Mouse (Mus musculus): Measurements from ENCODE around the gene Arhgef39. TPM values are rescaled to one million over a fixed set of nuclear protein-coding genes. Genes with fewer than 3 reads are reported as not detected.
"Not testable (repeated sequence)": the region's sequence is repeated elsewhere in the genome, so short reads cannot be mapped to it uniquely, and the experiment has no call there.

The Arhgef39 gene
- total and polyA plus RNA-seq, 2 experiments from 2014 or later: 3.9 to 4.5 TPM

DNA sequence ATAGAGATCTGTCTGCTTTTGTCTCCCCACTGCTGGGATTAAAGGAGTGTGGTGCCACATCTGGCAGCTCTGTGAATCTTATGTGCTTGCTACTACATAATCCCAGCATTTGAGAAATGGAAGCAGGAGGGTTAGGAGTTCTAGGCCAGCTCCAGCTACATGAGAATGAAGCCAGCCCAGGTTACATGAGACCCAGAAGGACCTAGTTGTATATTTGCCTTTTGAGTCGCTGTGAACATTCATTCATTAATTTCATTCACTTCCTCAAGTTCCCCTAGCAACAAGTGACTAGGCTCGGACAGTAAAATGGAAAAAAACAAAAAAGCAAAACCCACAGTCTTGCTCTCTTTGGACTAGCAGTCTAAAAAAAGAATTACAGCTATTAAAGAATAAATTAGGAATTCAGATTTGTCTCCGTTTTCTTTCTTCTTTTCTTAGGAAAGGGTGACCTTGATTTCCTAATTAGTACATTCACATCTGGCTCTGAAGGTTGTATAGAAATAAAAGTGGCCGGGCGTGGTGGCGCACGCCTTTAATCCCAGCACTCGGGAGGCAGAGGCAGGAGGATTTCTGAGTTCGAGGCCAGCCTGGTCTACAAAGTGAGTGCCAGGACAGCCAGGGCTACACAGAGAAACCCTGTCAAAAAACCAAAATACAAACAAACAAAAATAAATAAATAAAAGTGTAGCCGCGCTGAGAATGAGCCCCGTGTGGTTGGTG, 7.2 kb downstream of the Arhgef39 start:
- DNase-seq (peak; percentile 37), ATAC-seq (no peak)
- peaks cover 7% of the 10 kb centered on the region; the same call in 1 of the 2 replicates for H3K36me3 ChIP-seq (ENCODE audit: insufficient read depth)
- peak overlapping the region; percentile 63 for H3K4me3 ChIP-seq (ENCODE audit: low read depth, low read length)
- TF ChIP-seq CTCF (IDR thresholded peaks at IDR 0.05; ENCODE audit: low read depth): no peak
- 33% methylated on average over 12 of the region's 12 CpGs for WGBS
- no peaks in the 10 kb centered on the region for H3K9me3 ChIP-seq (ENCODE audit: low read length)
- H3K27me3 ChIP-seq (ENCODE audit: insufficient read depth, low read length): no peaks in the 10 kb centered on the region
- H3K4me2 ChIP-seq (ENCODE audit: low read depth): peak overlapping the region; percentile 32
- peak overlapping the region; percentile 88 for H3K27ac ChIP-seq (ENCODE audit: low read depth, low read length)
- no peaks in the 10 kb centered on the region for H3K4me1 ChIP-seq (ENCODE audit: insufficient read depth)
- H3K9ac ChIP-seq: peak overlapping the region; percentile 79; the same call in 1 of the 2 replicates

DNA sequence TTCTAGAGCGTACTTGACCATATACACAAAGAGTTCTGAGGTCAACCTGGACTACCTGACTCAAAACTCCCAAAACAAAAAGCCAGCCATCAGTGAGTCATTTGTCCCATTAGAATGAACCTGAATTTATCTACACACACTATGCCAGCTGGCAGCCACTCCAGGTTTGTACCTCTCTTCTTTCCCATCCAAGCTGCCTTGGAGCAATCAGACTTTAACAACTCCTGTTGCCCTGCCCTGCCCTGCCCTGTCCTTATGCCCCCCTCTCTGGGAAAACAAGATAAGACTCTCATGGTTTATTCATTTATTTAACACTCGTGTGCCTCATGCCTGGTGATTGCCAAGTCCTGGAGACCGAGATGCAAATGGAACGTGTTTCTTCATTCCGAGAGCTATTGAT, 8.7 kb downstream of the Arhgef39 start:
- Histone ChIP-seq H3K36me3 (ENCODE audit: insufficient read depth) (peaks cover under 1% of the 10 kb centered on the region; the same call in 1 of the 2 replicates), H3K4me3 (ENCODE audit: low read depth, low read length) (no peak overlapping the region), H3K27ac (ENCODE audit: low read depth, low read length) (no peak overlapping the region), H3K4me1 (ENCODE audit: insufficient read depth) (no peaks in the 10 kb centered on the region), H3K4me2 (ENCODE audit: low read depth) (no peak overlapping the region), H3K9ac (no peak overlapping the region), H3K9me3 (ENCODE audit: low read length) (no peaks in the 10 kb centered on the region), H3K27me3 (ENCODE audit: insufficient read depth, low read length) (no peaks in the 10 kb centered on the region)
- 84% methylated on average over 5 of the region's 5 CpGs for WGBS
- TF ChIP-seq CTCF (IDR thresholded peaks at IDR 0.05; ENCODE audit: low read depth): no peak
- DNase-seq (no peak), ATAC-seq (no peak)

DNA sequence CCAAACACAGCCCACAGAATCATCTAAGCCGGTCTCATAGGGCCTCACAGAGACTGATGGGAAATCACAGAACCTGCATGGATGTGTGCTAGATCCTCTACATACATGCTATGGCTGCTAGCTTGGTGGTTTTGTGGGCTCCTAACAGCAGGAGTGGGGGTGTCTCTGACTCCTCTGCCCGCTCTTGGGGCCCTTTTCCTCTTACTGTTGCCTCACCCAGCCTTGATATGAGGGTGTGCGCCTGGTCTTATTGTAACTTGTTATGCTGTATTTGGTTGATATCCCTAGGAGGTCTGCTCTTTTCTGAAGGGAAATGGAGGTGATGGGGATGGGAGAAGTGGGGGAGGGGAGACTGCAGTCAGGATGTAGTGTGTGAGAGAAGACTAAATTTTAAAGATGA, 9.9 kb downstream of the Arhgef39 start:
- WGBS: 96% methylated on average over 3 of the region's 3 CpGs
- H3K27ac ChIP-seq (ENCODE audit: low read depth, low read length): no peak overlapping the region
- H3K4me2 ChIP-seq (ENCODE audit: low read depth): no peak overlapping the region
- TF ChIP-seq CTCF (IDR thresholded peaks at IDR 0.05; ENCODE audit: low read depth): no peak
- H3K27me3 ChIP-seq (ENCODE audit: insufficient read depth, low read length): no peaks in the 10 kb centered on the region
- no peak for DNase-seq
- no peak for ATAC-seq
- no peak overlapping the region for H3K9ac ChIP-seq
- H3K4me3 ChIP-seq (ENCODE audit: low read depth, low read length): no peak overlapping the region
- no peaks in the 10 kb centered on the region for H3K36me3 ChIP-seq (ENCODE audit: insufficient read depth)
- no peaks in the 10 kb centered on the region for H3K4me1 ChIP-seq (ENCODE audit: insufficient read depth)
- H3K9me3 ChIP-seq (ENCODE audit: low read length): no peaks in the 10 kb centered on the region

DNA sequence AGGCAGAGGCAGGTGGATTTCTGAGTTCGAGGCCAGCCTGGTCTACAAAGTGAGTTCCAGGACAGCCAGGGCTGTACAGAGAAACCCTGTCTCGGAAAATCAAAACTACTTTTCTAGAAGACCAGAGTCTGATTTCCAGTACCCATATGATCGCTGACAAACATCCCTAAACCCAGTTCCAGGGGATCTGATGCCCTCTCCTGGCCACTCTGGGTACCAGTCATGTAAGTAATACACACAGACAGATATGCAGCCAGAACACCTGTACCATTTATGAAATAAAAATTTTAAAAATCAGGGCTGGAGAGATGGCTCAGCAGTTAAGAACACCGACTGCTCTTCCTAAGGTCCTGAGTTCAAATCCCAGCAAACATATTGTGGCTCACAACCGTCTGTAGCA, 13.8 kb downstream of the Arhgef39 start:
- DNase-seq; H3K9me3 ChIP-seq (ENCODE audit: low read length); H3K27ac ChIP-seq (ENCODE audit: low read depth, low read length); H3K36me3 ChIP-seq (ENCODE audit: insufficient read depth); H3K9ac ChIP-seq; H3K4me1 ChIP-seq (ENCODE audit: insufficient read depth); H3K4me2 ChIP-seq (ENCODE audit: low read depth); ATAC-seq; H3K27me3 ChIP-seq (ENCODE audit: insufficient read depth, low read length); H3K4me3 ChIP-seq (ENCODE audit: low read depth, low read length): not testable (repeated sequence)
- WGBS: 87% methylated on average over 5 of the region's 5 CpGs

DNA sequence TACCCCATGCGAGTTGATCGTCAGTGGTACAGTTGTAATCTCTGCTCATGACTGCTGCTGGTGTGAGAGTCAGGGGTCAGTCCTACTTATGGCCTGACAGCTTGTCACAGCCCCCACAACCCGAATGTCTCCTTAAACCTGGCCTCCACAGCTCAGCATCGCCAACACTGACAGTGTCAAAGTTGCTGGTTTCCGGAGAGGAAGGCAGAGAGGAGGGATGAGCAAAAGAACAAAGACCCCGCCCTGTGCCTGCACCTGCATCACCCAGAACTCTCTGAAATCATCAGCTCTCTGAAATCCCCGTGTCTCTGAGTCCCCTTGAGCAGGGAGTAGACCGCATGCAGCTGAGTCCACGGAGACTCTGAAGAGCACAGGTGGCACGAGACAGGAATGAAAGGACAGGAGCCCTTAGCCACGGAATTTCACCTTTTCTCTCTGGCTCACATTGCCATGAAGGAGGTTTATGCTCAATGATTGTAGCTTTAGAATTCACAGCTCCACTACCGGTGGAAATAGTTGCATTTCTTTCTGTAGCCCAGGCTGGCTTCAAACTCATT, 15.9 kb downstream of the Arhgef39 start, which contains the start of gene Sit1:
TSS of gene Sit1 (minus strand) at position 200 of the 557 bp plus-strand sequence.
- no peaks in the 10 kb centered on the region for H3K36me3 ChIP-seq (ENCODE audit: insufficient read depth)
- no peak within 1 kb of the TSS for H3K4me3 ChIP-seq (ENCODE audit: low read depth, low read length)
- TF ChIP-seq CTCF (IDR thresholded peaks at IDR 0.05; ENCODE audit: low read depth): no peak
- no peak for DNase-seq
- no peak within 1 kb of the TSS for H3K9ac ChIP-seq
- H3K4me2 ChIP-seq (ENCODE audit: low read depth): no peak within 1 kb of the TSS
- no peak for ATAC-seq
- H3K27ac ChIP-seq (ENCODE audit: low read depth, low read length): no peak within 1 kb of the TSS
- no peaks in the 10 kb centered on the region for H3K27me3 ChIP-seq (ENCODE audit: insufficient read depth, low read length)
- WGBS: 64% methylated on average over 12 of the region's 12 CpGs
- H3K4me1 ChIP-seq (ENCODE audit: insufficient read depth): no peaks in the 10 kb centered on the region
- no peaks in the 10 kb centered on the region for H3K9me3 ChIP-seq (ENCODE audit: low read length)

DNA sequence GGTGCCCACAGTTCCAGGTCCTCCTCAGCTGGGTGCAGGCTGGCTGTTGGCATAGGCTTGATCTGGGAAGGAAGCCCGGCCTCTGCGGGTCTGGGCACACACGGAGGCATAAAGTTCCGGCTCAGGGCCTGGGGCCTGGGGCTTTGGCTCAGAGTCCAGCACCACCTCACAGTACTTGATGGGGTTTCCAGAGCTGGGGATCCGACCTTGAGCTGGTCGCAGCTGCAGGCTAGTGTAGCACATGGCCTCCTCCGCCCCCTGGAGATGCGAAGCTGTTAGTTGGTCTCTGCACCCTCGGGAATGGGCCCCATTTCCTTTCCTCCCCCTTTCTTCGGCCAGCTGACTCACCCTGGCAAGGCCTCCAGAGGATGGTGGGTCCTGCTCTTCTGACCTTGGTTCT, 16.9 kb downstream of the Arhgef39 start:
- DNase-seq (no peak), ATAC-seq (no peak)
- no peaks in the 10 kb centered on the region for H3K4me1 ChIP-seq (ENCODE audit: insufficient read depth)
- no peak overlapping the region for H3K4me3 ChIP-seq (ENCODE audit: low read depth, low read length)
- H3K9me3 ChIP-seq (ENCODE audit: low read length): no peaks in the 10 kb centered on the region
- no peaks in the 10 kb centered on the region for H3K36me3 ChIP-seq (ENCODE audit: insufficient read depth)
- WGBS: 78% methylated on average over 10 of the region's 10 CpGs
- TF ChIP-seq CTCF (IDR thresholded peaks at IDR 0.05; ENCODE audit: low read depth): no peak
- no peak overlapping the region for H3K4me2 ChIP-seq (ENCODE audit: low read depth)
- no peak overlapping the region for H3K27ac ChIP-seq (ENCODE audit: low read depth, low read length)
- H3K27me3 ChIP-seq (ENCODE audit: insufficient read depth, low read length): no peaks in the 10 kb centered on the region
- no peak overlapping the region for H3K9ac ChIP-seq

DNA sequence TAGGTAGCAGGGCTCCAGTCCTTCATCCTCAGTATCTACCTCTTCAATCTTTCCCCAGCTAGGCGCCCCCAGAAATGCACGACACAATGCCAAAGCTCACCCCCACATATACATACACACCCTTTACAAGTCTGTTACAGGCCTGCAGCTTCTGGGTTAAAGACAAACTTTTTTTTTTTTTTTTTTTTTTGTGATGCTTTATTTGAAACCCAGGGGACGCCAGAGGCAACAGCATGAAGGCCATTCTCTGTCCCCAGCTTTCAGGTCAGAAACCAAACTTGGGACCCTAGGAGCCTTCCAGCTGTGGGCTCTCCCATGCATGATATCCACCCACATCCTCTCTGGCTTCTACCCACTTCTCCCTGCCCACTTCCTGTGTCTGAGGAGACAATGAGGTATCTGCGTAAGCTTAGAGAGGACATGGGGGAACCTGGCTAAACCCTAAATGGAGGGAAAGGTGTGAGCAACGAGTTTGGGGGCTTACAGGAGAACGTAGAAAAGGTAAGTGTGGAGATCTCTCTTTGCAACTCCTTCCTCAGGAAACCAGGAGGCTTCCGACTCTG, 17.5 kb downstream of the Arhgef39 start:
- no peak for DNase-seq
- no peaks in the 10 kb centered on the region for H3K9me3 ChIP-seq (ENCODE audit: low read length)
- 69% methylated on average over 7 of the region's 7 CpGs for WGBS
- H3K27ac ChIP-seq (ENCODE audit: low read depth, low read length): no peak overlapping the region
- H3K36me3 ChIP-seq (ENCODE audit: insufficient read depth): no peaks in the 10 kb centered on the region
- no peaks in the 10 kb centered on the region for H3K27me3 ChIP-seq (ENCODE audit: insufficient read depth, low read length)
- no peak overlapping the region for H3K4me3 ChIP-seq (ENCODE audit: low read depth, low read length)
- no peak overlapping the region for H3K4me2 ChIP-seq (ENCODE audit: low read depth)
- no peak overlapping the region for H3K9ac ChIP-seq
- no peak for ATAC-seq
- no peak for TF ChIP-seq CTCF (IDR thresholded peaks at IDR 0.05; ENCODE audit: low read depth)
- no peaks in the 10 kb centered on the region for H3K4me1 ChIP-seq (ENCODE audit: insufficient read depth)
